Mouse (Mus musculus): ENCODE results near the gene Oca2. TPM values are rescaled to one million over a fixed set of nuclear protein-coding genes. Genes with fewer than 3 reads are reported as not detected.

The Oca2 gene
- total RNA-seq, 2 experiments from 2014 or later: 0.39 to 0.64 TPM

DNA sequence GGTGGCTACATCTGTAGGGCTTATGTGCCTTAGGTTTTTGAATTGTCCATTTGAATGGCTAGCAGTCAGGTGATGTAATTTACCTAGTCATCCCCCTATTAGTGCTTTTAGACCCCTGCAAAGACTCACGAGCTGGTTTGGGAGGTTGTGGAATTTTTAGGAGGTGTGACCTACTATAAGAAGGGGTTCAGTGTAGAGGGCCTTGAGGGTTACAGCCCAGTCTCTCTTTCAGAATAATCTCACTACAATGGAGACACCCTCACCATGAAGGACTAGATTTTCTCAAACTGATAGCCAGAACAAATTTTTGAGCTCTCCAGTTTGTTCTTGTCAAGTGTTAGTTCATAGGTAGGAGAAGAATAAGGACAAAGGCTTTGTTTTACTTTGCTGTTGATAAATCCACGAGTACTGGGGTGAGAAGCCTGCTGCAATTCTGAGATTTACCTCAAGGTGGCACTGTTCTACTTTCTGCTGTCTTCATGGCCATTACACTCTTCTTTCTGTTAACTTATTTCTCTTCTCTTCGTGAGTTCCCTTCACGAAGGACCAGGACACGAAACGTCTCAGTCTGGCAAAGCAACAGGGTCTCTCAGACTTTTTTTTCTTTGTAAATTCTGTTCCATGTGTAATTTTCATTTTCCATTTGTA, 52.0 kb downstream of the Oca2 start:
- DNase-seq (ENCODE audit: low spot score in 2 of 2): peak; percentile 69 to 87
- Histone ChIP-seq H3K27ac (no peak overlapping the region), H3K4me3 (no peak overlapping the region)
- TF ChIP-seq CTCF (conservative IDR thresholded peaks at IDR 0.05): peak; percentile 98

DNA sequence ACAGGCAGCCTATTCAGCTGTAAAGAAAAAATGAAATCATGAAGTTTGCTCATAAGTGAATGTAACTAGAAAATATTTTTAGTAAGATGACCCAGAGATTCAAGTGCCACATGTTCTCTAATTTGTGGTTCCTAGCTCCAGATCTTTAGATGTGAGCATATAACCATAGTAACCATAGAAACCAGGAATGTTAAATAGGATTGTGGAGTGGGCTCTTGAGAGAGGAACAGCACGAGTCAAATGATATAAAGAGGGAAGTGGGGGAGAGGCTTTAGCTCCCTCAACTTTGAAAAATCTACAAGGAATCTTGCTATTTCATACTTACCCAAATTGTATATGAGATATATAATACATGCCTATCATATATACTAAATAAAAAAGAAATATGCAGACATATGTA, 64.8 kb downstream of the Oca2 start:
- no peak for TF ChIP-seq CTCF (conservative IDR thresholded peaks at IDR 0.05)
- Histone ChIP-seq H3K4me3 (no peak overlapping the region), H3K27ac (no peak overlapping the region)
- DNase-seq (ENCODE audit: low spot score in 2 of 2): no peak

DNA sequence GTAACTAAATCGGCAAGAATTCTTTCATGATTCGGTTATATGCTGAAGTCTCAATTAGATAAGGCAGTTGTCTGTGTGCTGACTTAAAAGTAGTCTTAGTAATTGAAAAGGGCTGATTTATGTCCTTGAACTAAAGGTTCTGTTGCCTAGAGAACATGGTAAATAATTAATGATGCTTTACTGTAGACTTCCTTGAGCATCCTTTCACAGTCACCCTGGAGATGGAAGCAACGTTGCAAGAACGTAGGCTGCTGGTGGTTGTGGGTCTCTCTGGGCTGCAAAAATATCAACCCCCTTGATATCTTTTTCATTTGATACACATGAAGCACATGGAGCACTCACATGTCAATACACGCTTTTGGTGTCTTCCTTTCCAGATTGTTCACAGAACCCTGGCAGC, 74.8 kb downstream of the Oca2 start:
- Histone ChIP-seq H3K27ac (no peak overlapping the region), H3K4me3 (no peak overlapping the region)
- DNase-seq (ENCODE audit: low spot score in 2 of 2): no peak
- TF ChIP-seq CTCF (conservative IDR thresholded peaks at IDR 0.05): no peak

- no peak for TF ChIP-seq CTCF (conservative IDR thresholded peaks at IDR 0.05)
- no peak overlapping the region for H3K4me3 ChIP-seq
- H3K27ac ChIP-seq: no peak overlapping the region
- no peak for DNase-seq (ENCODE audit: low spot score in 2 of 2)
These were observed 76.3 kb downstream of the Oca2 start for GRCm38 (mm10) chr7:56315630-56316529.

GRCm38 (mm10) chr7:56327738-56328137, 88.2 kb downstream of the Oca2 start:
- peak; percentile 65 for TF ChIP-seq CTCF (conservative IDR thresholded peaks at IDR 0.05)
- Histone ChIP-seq H3K4me3 (no peak overlapping the region), H3K27ac (no peak overlapping the region)
- DNase-seq (ENCODE audit: low spot score in 2 of 2): no peak

DNA sequence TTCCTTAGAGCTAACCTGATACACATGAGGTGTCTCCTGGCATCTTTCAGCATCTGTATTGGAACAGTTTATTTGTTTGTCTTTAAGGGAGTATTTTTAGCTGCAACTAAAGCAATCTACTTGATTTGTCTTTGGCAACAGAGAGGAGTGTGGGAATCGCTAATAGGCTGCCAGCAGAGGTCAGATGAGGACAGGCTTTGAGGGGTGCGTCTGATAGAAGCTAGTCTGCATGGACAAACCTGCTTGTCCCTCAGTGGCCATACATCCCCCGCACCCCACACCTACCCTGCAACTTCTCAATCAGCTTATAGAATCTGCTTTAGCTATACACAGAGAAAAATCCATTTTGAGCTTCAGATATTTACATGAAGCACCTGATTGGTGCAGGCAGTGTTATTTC, 109.0 kb downstream of the Oca2 start:
- no peak overlapping the region for H3K27ac ChIP-seq
- TF ChIP-seq CTCF (conservative IDR thresholded peaks at IDR 0.05): peak; percentile 52
- no peak overlapping the region for H3K4me3 ChIP-seq
- peak in 1 of 2 experiments; percentile 14 for DNase-seq (ENCODE audit: low spot score in 2 of 2)

- Histone ChIP-seq H3K4me3 (no peak overlapping the region), H3K27ac (peak overlapping the region; percentile 76)
- no peak for TF ChIP-seq CTCF (conservative IDR thresholded peaks at IDR 0.05)
- peak; percentile 32 to 57 for DNase-seq (ENCODE audit: low spot score in 2 of 2)
These were observed 117.2 kb downstream of the Oca2 start for GRCm38 (mm10) chr7:56356658-56357342.

GRCm38 (mm10) chr7:56381750-56382421, 142.3 kb downstream of the Oca2 start:
- no peak for TF ChIP-seq CTCF (conservative IDR thresholded peaks at IDR 0.05)
- no peak overlapping the region for H3K27ac ChIP-seq
- no peak overlapping the region for H3K4me3 ChIP-seq
- no peak for DNase-seq (ENCODE audit: low spot score in 2 of 2)

DNA sequence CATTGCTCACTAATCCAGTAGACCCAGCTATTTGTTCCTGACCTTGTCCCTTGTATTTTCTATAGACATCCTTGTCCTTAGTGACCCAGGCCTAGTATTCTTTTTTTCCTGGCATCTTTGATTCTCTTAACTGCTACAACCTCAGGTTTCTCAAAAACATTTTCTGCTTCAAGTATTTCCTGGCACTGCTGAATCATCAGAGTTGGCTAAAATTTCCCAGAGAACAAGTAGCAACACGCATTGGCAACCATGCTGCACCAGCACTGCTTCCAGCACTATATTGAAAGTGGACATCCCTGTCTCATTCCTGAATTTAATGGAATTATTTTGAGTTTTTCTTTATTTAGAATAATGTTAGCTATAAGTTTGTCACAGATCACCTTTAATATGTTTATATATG, 143.1 kb downstream of the Oca2 start:
- Histone ChIP-seq H3K27ac (no peak overlapping the region), H3K4me3 (no peak overlapping the region)
- DNase-seq (ENCODE audit: low spot score in 2 of 2): peak in 1 of 2 experiments; percentile 1
- TF ChIP-seq CTCF (conservative IDR thresholded peaks at IDR 0.05): no peak

- no peak for DNase-seq (ENCODE audit: low spot score in 2 of 2)
- no peak for TF ChIP-seq CTCF (conservative IDR thresholded peaks at IDR 0.05)
- no peak overlapping the region for H3K27ac ChIP-seq
- H3K4me3 ChIP-seq: no peak overlapping the region
These were observed 148.7 kb downstream of the Oca2 start for GRCm38 (mm10) chr7:56388295-56388694.

DNA sequence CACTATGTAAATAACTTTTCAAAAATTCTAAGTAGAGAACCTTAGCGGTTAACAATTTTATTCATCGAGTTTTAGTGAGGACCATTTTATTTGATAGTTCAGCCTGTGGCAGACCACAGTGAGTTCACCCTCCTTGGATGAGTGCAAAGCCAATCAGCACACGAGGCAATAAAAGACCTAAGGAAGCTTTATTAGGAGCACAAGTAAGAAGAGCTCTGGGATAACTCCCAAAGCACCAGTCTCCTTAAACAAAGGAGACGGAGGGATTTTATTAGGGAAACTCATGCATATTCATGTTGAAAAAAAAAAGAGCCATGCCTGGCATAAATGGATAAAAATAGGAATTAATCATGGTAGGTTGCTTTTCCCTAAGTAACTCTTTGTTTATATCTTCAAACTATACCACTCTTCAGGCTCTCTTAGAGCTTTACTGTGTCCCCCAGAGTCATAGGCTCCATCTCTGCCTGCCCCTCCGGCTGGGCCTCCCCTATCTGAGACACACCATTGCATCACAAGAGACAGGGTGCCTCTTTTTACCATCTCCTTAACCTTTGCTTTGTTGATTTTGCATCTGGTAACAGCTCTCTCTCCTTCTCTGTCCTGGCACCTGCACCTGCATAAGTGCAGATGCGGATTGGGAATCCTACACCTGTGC, 178.7 kb downstream of the Oca2 start:
- Histone ChIP-seq H3K4me3 (no peak overlapping the region), H3K27ac (no peak overlapping the region)
- TF ChIP-seq CTCF (conservative IDR thresholded peaks at IDR 0.05): no peak
- DNase-seq (ENCODE audit: low spot score in 2 of 2): no peak

- no peak for TF ChIP-seq CTCF (conservative IDR thresholded peaks at IDR 0.05)
- peak; percentile 31 to 59 for DNase-seq (ENCODE audit: low spot score in 2 of 2)
- Histone ChIP-seq H3K4me3 (no peak overlapping the region), H3K27ac (peak overlapping the region; percentile 63)
These were observed 179.8 kb downstream of the Oca2 start for GRCm38 (mm10) chr7:56419253-56419844.
